Mouse (Mus musculus) neural tube, embryonic 15.5 days (tissue): Measurements from ENCODE around the gene Ccdc121. TPM values are rescaled to one million over a fixed set of nuclear protein-coding genes. Genes with fewer than 3 reads are reported as not detected.

Source experiments
- ATAC-seq: fragments of 200-750 bp; cut with Nextera tagmentation; 2 replicates; pipeline ENCODE4 v1.8.0; 2017; ENCODE audit warnings: mild to moderate bottlenecking, moderate TSS enrichment, moderate library complexity; ENCODE audit not compliant: low FRiP score
- H3K27ac ChIP-seq: fragments of 300-500 bp; sonication (generic); replicated peaks from 2 replicates; pipeline ENCODE4 v1.5.1; 2015; ENCODE audit warnings: mild to moderate bottlenecking, inconsistent platforms
- H3K27me3 ChIP-seq: fragments of 300-500 bp; sonication (generic); replicated peaks from 2 replicates; pipeline ENCODE4 v1.6.1; 2015; ENCODE audit warnings: inconsistent platforms
- H3K36me3 ChIP-seq: fragments of 300-500 bp; sonication (generic); 2 replicates; pipeline ENCODE4 v1.6.1; 2015; ENCODE audit warnings: inconsistent platforms
- H3K4me1 ChIP-seq: fragments of 300-500 bp; sonication (generic); 2 replicates; pipeline ENCODE4 v1.6.1; 2015; ENCODE audit warnings: inconsistent platforms
- H3K4me2 ChIP-seq: fragments of 300-500 bp; sonication (generic); 2 replicates; pipeline ENCODE4 v1.6.1; 2015; ENCODE audit warnings: inconsistent platforms, mild to moderate bottlenecking, moderate library complexity
- H3K4me3 ChIP-seq: fragments of 300-500 bp; sonication (generic); replicated peaks from 2 replicates; pipeline ENCODE4 v1.5.1; 2015; ENCODE audit warnings: mild to moderate bottlenecking, inconsistent platforms
- H3K9ac ChIP-seq: fragments of 300-500 bp; sonication (generic); replicated peaks from 2 replicates; pipeline ENCODE4 v1.6.1; 2015; ENCODE audit warnings: mild to moderate bottlenecking, inconsistent platforms
- H3K9me3 ChIP-seq: fragments of 300-500 bp; sonication (generic); replicated peaks from 2 replicates; pipeline ENCODE4 v1.6.1; 2016; ENCODE audit warnings: inconsistent platforms
- WGBS: fragments of 180-500 bp; shearing (Covaris S2); methylation state at CpG from one replicate; pipeline ENCODE4 v1.1.7; 2015; ENCODE audit warnings: mixed read lengths; 5-methylcytosine and 5-hydroxymethylcytosine counted together
- polyA plus RNA-seq: library from polyadenylated mRNA; unstranded; fragments of >200 nt; fragmentation: Nextera tagmentation; extraction: Ambion mirVana; gene quantifications from 2 replicates; pipeline ENCODE4 v1.2.1, GENCODE M21; 2015

Ccdc121 gene
- polyA plus RNA-seq, 1 experiment from 2014 or later, result not detected

DNA sequence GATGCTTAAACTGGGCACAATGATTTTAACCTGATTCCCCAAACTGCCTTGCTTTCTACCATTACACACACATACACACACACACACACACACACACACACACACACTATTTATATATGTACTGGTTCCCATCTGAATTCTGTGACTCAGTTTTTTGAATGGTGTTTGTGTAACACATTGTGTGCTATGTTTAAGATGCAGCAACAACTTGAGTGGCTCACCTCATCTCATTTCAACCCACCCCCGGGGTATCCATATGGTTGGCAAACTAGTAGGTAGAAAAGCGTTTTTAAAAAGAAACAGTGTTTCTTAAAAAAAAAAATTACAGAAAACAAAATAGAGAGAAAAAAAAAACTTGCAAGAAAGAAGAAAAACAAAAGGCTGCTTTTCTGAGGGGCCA lies 51.0 kb downstream of the Ccdc121 start:
- WGBS, result 88% methylated on average over 2 of the region's 2 CpGs
- peaks cover 2% of the 10 kb centered on the region; the same call in 1 of the 2 replicates for H3K4me1 ChIP-seq
- no peaks in the 10 kb centered on the region for H3K36me3 ChIP-seq
- H3K27ac ChIP-seq, result no peak overlapping the region
- no peak for ATAC-seq
- H3K4me3 ChIP-seq, result no peak overlapping the region
- no peaks in the 10 kb centered on the region for H3K27me3 ChIP-seq
- H3K9ac ChIP-seq, result no peak overlapping the region
- H3K4me2 ChIP-seq, result no peak overlapping the region
- H3K9me3 ChIP-seq, result no peaks in the 10 kb centered on the region

Other genes starting within 250 kb of the Ccdc121 start
- gene Cnih3, start 158.8 kb downstream of the Ccdc121 start, polyA plus RNA-seq, result 15.8 and 20.2 TPM in 2 replicates
- gene Dnah14, start 65.1 kb upstream of the Ccdc121 start, polyA plus RNA-seq, result 0.29 and 0.61 TPM in 2 replicates